21 mouse cellular contexts compared by ENCODE assay signal in the genomic region with DNA sequence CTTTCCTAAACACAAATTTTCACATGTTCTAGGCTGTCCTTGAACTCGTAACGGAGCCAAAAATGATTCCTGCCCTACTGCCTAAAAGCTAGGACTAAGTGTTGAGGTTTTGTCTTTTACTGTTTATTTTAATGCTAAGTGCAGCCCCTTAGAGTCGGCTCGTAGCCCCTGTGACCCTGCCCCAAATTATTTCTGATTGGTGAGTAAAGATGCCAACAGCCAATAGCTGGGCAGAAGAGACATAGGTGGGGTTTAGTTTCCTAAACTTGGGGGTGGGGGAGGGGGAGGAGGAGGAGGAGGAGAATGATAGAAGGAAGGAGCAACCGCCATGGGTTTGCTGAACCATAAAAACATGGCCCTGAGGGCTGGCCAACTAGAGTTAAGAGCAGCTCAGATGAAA. TPM values are rescaled to one million over a fixed set of nuclear protein-coding genes. Genes with fewer than 3 reads are reported as not detected.
"Had no signal": no experiment of that assay in that cellular context is flagged by ENCODE, and none has a peak within 500 bp of the region (broad histone marks: within the 10 kb centered on the region; RNA-seq: fewer than 3 reads in every experiment).

No protein-coding gene starts in this region.

- H3K4me2 ChIP-seq: neural tube, embryonic 13.5 days; neural tube, embryonic 15.5 days; stomach, embryonic 15.5 days had no signal

- DNase-seq: retina, postnatal 1 day; right cerebral cortex, adult 18-20 months; right cerebral cortex, postnatal 14 days; right cerebral cortex, postnatal 25 days; right cerebral cortex, postnatal 4 days; spleen, adult 18-20 months; thymus, adult 18-20 months; thymus, adult 2 months; thymus, postnatal 14 days; thymus, postnatal 25 days; thymus, postnatal 36 days had no signal

- H3K9me3 ChIP-seq: neural tube, embryonic 13.5 days; neural tube, embryonic 15.5 days; stomach, embryonic 15.5 days had no signal

- H3K27ac ChIP-seq: neural tube, embryonic 13.5 days; neural tube, embryonic 15.5 days; stomach, embryonic 15.5 days; stomach, postnatal 0 days had no signal

- H3K4me1 ChIP-seq: neural tube, embryonic 13.5 days; neural tube, embryonic 15.5 days; stomach, embryonic 15.5 days had no signal

- H3K27me3 ChIP-seq: neural tube, embryonic 13.5 days; neural tube, embryonic 15.5 days; stomach, embryonic 15.5 days had no signal

- H3K4me3 ChIP-seq: neural tube, embryonic 13.5 days; neural tube, embryonic 15.5 days; stomach, embryonic 15.5 days had no signal

- H3K9ac ChIP-seq: neural tube, embryonic 13.5 days; neural tube, embryonic 15.5 days; stomach, embryonic 15.5 days had no signal

RNA-seq across cellular contexts. Expression of a gene that starts 18.3 kb away (rescaled TPM):
- polyA plus RNA-seq: neural tube, embryonic 13.5 days; small intestine, adult 2 months; spleen, adult 2 months; stomach, embryonic 14.5 days; stomach, embryonic 16.5 days; thymus, adult 2 months; thymus, postnatal 0 days; urinary bladder, adult 2 months had no signal
